Mouse (Mus musculus): ENCODE measurements around the gene Adamtsl1.
A peak's percentile ranks its signal among the peaks of the same experiment; 100 is the strongest.

Adamtsl1 gene

GRCm38 (mm10) chr4:85672290-85672689 is 158.3 kb downstream of the Adamtsl1 start:
- DNase-seq (ENCODE audit: low read depth, low spot score) = no peak

- no peak for DNase-seq (ENCODE audit: low read depth, low spot score)
Observed at GRCm38 (mm10) chr4:85677621-85678020, 163.6 kb downstream of the Adamtsl1 start.

- no peak for DNase-seq (ENCODE audit: low read depth, low spot score)
Observed at GRCm38 (mm10) chr4:85686160-85686559, 172.2 kb downstream of the Adamtsl1 start.

- no peak for DNase-seq (ENCODE audit: low read depth, low spot score)
Observed at GRCm38 (mm10) chr4:85695237-85695636, 181.3 kb downstream of the Adamtsl1 start.

- DNase-seq (ENCODE audit: low read depth, low spot score) = no peak
Observed at GRCm38 (mm10) chr4:85707352-85708057, 193.5 kb downstream of the Adamtsl1 start.

GRCm38 (mm10) chr4:85709636-85710035 is 195.7 kb downstream of the Adamtsl1 start:
- DNase-seq (ENCODE audit: low read depth, low spot score) = no peak

- no peak for DNase-seq (ENCODE audit: low read depth, low spot score)
Observed at GRCm38 (mm10) chr4:85724999-85725398, 211.0 kb downstream of the Adamtsl1 start.

- no peak for DNase-seq (ENCODE audit: low read depth, low spot score)
Observed at GRCm38 (mm10) chr4:85727731-85728130, 213.8 kb downstream of the Adamtsl1 start.

GRCm38 (mm10) chr4:85728416-85728815 is 214.4 kb downstream of the Adamtsl1 start:
- no peak for DNase-seq (ENCODE audit: low read depth, low spot score)

- no peak for DNase-seq (ENCODE audit: low read depth, low spot score)
Observed at GRCm38 (mm10) chr4:85740478-85740877, 226.5 kb downstream of the Adamtsl1 start.

- DNase-seq (ENCODE audit: low read depth, low spot score) = no peak
Observed at GRCm38 (mm10) chr4:85741825-85742391, 227.9 kb downstream of the Adamtsl1 start.

GRCm38 (mm10) chr4:85743427-85743826 is 229.5 kb downstream of the Adamtsl1 start:
- no peak for DNase-seq (ENCODE audit: low read depth, low spot score)

- DNase-seq (ENCODE audit: low read depth, low spot score) = no peak
Observed at GRCm38 (mm10) chr4:85762684-85763083, 248.7 kb downstream of the Adamtsl1 start.

GRCm38 (mm10) chr4:85763161-85764014 is 249.4 kb downstream of the Adamtsl1 start:
- no peak for DNase-seq (ENCODE audit: low read depth, low spot score)

- no peak for DNase-seq (ENCODE audit: low read depth, low spot score)
Observed at GRCm38 (mm10) chr4:85764015-85764450, 250.1 kb downstream of the Adamtsl1 start.

- no peak for DNase-seq (ENCODE audit: low read depth, low spot score)
Observed at GRCm38 (mm10) chr4:85764476-85764875, 250.5 kb downstream of the Adamtsl1 start.

GRCm38 (mm10) chr4:85767666-85768065 is 253.7 kb downstream of the Adamtsl1 start:
- DNase-seq (ENCODE audit: low read depth, low spot score) = peak; percentile 10

- DNase-seq (ENCODE audit: low read depth, low spot score) = peak; percentile 65
Observed at GRCm38 (mm10) chr4:85768107-85768506, 254.1 kb downstream of the Adamtsl1 start.

GRCm38 (mm10) chr4:85782511-85782910 is 268.5 kb downstream of the Adamtsl1 start:
- no peak for DNase-seq (ENCODE audit: low read depth, low spot score)

- no peak for DNase-seq (ENCODE audit: low read depth, low spot score)
Observed at GRCm38 (mm10) chr4:85783768-85784379, 269.9 kb downstream of the Adamtsl1 start.

GRCm38 (mm10) chr4:85784428-85784827 is 270.5 kb downstream of the Adamtsl1 start:
- DNase-seq (ENCODE audit: low read depth, low spot score) = no peak

- peak; percentile 38 for DNase-seq (ENCODE audit: low read depth, low spot score)
Observed at GRCm38 (mm10) chr4:85790226-85790625, 276.3 kb downstream of the Adamtsl1 start.
